Comparison of ENCODE assay signal across 21 mouse cellular contexts in the genomic region with DNA sequence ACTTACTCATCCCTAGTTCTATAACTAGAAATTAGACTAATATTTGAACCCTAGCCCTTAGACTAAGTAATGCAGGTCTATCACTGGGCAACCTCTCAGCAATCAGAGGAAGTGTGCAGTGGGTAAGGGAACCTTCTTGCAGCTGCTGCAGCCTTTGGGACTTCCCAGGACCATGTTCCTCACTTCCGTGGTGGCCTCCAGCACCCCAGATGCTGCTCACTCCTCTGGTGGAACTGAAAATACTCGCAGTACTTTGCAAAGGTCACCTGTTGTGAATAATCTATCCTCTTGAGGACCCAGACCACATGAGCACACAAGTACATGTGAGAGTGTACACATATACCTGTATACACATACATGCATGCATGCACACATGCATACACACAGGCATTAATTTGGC.
"Had no signal": no experiment of that assay in that cellular context is flagged by ENCODE, and none has a peak within 500 bp of the region (broad histone marks: within the 10 kb centered on the region; RNA-seq: fewer than 3 reads in every experiment).

No protein-coding gene starts in this region.

- DNase-seq: gastrocnemius, postnatal 14 days; gastrocnemius, postnatal 36 days; heart, adult 11 months; heart, adult 2 months; heart, postnatal 14 days; heart, postnatal 36 days; kidney, adult 11 months; kidney, adult 2 months; kidney, adult 9 months; kidney, postnatal 14 days; kidney, postnatal 36 days; liver had no signal

- H3K36me3 ChIP-seq: heart, embryonic 13.5 days; heart, embryonic 15.5 days; hindbrain, embryonic 13.5 days; hindbrain, embryonic 15.5 days; kidney, embryonic 15.5 days; limb, embryonic 10.5 days; limb, embryonic 12.5 days had no signal

- H3K27me3 ChIP-seq: heart, embryonic 13.5 days; heart, embryonic 15.5 days; hindbrain, embryonic 13.5 days; hindbrain, embryonic 15.5 days; kidney, embryonic 15.5 days; limb, embryonic 12.5 days had no signal

- ATAC-seq: hindbrain, postnatal 0 days; intestine, embryonic 16.5 days had no signal
